Mouse (Mus musculus): ENCODE data around the gene Ppig.

Ppig gene

GRCm38 (mm10) chr2:69760980-69761379, 38.6 kb downstream of the Ppig start:
- in situ Hi-C loops (cut with MboI, MseI), result no loop called here

DNA sequence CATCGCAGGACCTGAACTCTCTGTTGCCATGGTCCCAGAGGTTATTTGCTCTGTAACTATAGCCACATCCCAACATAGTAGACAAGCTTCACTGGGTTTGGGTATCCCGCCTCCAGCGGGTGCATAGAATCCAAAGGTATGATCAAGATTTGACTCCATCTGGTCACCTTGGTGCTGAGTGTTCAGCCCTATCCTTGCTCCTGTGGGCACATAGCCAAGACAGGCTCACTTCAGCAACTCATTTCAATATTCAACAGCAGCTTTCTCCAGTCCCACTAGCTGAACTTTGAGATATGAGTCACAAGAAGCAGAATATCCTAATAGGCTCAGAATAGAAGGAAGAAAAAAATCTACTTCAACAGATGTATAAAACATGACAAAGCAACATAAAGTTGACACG, 41.0 kb downstream of the Ppig start:
- in situ Hi-C loops (cut with MboI, MseI), result no loop called here

DNA sequence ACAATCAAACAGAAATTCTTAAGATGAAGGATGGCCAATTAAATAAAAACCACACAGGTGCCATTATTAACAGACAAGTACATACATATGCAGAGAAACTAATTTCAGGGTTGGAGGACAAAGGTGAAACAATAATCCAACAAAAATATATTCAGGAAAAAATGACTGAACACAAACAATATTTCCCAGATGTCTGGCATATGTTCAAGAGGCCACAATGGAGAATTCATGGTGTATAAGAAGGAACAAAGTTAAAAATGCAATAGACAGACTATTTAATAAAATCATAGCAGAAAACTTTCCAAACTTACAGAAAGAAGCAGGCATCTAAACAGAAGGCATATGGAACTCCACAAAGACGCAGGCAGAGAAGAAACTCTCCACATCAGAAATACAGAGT, 42.4 kb downstream of the Ppig start:
- in situ Hi-C loops (cut with MboI, MseI), result no loop called here

GRCm38 (mm10) chr2:69773331-69773730, 51.0 kb downstream of the Ppig start:
- in situ Hi-C loops (cut with MboI, MseI), result no loop called here

DNA sequence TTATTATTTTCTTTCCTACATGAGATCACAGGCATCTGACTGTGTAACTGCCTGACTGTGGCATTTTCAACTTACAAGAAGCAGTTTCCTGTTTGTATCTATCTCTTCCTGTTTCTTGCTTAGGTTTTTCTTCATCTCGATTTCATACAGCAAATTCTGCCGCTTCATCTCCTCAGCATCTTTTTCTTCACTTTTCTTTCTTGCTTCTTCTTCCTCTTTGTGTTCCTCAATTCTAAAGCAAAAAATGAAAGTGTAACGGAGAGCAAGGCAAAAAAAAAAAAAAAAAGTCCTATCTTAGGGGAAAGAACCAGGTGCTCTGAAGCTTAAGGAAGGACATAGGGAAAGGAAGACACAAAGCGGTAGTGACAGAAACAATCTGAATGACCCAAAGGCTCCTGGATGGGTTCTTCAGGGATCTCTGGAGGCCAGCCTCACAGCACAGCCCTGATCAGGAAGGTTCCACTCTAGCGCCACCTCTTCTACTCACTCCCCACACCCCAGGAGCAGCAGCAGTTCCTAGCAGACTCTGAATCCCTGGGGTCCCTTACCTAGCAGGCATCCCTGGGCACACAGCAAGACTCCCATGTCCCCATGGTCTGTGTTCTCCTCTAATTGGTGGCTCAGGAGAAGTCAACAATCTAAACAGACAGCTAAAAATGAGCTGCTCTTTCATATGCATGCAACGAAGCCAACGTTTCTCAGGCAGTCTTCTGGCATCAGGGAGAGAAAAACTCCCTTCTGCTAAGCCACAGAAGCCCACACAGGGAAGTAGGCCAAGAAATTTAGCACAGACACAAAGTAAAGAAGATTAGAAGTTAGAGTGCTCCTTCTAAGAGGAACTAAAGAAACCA, 55.9 kb downstream of the Ppig start:
- in situ Hi-C loops (cut with MboI, MseI), result no loop called here

DNA sequence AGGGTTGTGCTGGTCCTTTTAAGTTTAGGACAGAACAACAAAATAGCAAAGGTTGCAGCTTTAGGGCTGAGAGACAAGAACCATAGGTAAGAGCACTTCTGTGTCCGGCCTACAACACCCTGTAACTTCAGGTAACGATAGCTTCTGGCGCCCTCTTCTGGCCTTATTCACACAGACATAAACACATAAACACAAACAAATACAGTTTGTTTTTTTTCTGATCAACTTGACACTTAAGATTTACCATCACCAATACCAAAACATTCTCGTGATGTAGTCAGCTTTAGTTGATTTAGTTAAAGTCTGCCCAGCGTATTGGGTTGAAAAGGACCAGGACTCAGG, 56.5 kb downstream of the Ppig start:
- in situ Hi-C loops (cut with MboI, MseI), result no loop called here

- in situ Hi-C loops (cut with MboI, MseI), result no loop called here
These were observed 66.6 kb downstream of the Ppig start for GRCm38 (mm10) chr2:69788974-69789373.

GRCm38 (mm10) chr2:69789429-69790069, 67.2 kb downstream of the Ppig start, which contains the start of the genes Ccdc173 and Phospho2:
Gene Ccdc173 (minus strand): TSS chr2:69789575.
Gene Phospho2 (plus strand): TSS chr2:69789623.
- in situ Hi-C loops (cut with MboI, MseI), result no loop called here

DNA sequence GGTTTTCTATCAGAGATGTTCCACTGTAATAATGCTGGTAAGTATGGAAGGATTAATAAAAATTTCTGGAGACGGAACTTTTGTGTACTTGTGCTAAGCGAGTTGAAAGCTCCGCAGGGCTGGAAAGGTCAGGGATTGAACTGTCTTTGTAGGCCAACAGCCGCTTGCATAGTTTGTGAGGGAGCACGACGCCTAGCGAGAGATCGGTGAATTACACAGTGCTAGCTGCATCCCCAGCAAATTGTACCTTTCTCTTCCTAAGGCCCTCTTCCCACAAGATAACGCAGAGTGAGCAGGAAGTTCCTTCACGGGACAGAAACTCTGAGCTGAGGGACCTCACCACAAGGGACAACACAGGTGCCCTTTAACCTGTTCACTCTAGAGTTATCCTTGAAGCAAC, 67.9 kb downstream of the Ppig start:
- in situ Hi-C loops (cut with MboI, MseI), result no loop called here

DNA sequence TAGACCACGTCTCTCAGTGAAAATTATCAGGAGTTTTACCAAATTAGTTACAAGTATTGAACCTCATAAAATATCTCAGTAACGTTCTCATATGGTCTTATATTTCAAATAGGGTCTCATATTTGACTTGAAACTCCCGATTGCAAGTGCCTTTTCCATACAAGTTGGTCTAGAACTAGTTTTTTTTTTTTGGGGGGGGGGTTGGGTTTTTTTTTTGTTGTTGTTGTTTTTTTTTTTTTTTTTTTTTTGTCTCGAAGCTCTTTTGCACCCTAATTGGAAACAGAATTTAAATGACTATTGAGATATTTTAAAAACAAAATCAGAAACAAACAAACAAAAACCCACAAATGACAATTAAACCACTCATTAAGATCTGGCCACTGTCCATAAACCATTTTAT, 68.4 kb downstream of the Ppig start:
- in situ Hi-C loops (cut with MboI, MseI), result no loop called here

GRCm38 (mm10) chr2:69802911-69803312, 80.6 kb downstream of the Ppig start:
- in situ Hi-C loops (cut with MboI, MseI), result loop anchor here (5.0 kb wide), 1 partner anchor 61 kb away; no protein-coding TSS in a partner anchor
